Mouse (Mus musculus): ENCODE data around the gene Shroom3. TPM values are rescaled to one million over a fixed set of nuclear protein-coding genes. Genes with fewer than 3 reads are reported as not detected.
"Not testable (repeated sequence)": the region's sequence is repeated elsewhere in the genome, so short reads cannot be mapped to it uniquely, and the experiment has no call there.

Gene Shroom3
- polyA plus RNA-seq, 1 experiment from 2014 or later = 2.3 TPM

GRCm38 (mm10) chr5:92915421-92915820, 232.2 kb downstream of the Shroom3 start:
- Histone ChIP-seq H3K36me3 (replicated peaks; ENCODE audit: control insufficient read depth, insufficient read depth) (no peaks in the 10 kb centered on the region), H3K4me2 (replicated peaks) (no peak overlapping the region), H3K27ac (no peak overlapping the region), H3K9ac (no peak overlapping the region), H3K4me3 (replicated peaks; ENCODE audit: low read length) (no peak overlapping the region), H3K27me3 (ENCODE audit: control insufficient read depth, insufficient read depth, low read length) (no peaks in the 10 kb centered on the region), H3K9me3 (ENCODE audit: control insufficient read depth, low read length) (no peaks in the 10 kb centered on the region), H3K4me1 (replicated peaks; ENCODE audit: control insufficient read depth, insufficient read depth, low read length) (peaks cover 19% of the 10 kb centered on the region; the same call in 1 of the 2 replicates)
- 31% methylated on average over 10 of the region's 10 CpGs for WGBS
- ATAC-seq (ENCODE audit: low FRiP score) (no peak), DNase-seq (ENCODE audit: low spot score) (no peak)

GRCm38 (mm10) chr5:92917755-92918154, 234.5 kb downstream of the Shroom3 start:
- Histone ChIP-seq H3K36me3 (replicated peaks; ENCODE audit: control insufficient read depth, insufficient read depth) (no peaks in the 10 kb centered on the region), H3K4me1 (replicated peaks; ENCODE audit: control insufficient read depth, insufficient read depth, low read length) (peaks cover 19% of the 10 kb centered on the region; the same call in 1 of the 2 replicates), H3K27ac (no peak overlapping the region), H3K27me3 (ENCODE audit: control insufficient read depth, insufficient read depth, low read length) (no peaks in the 10 kb centered on the region), H3K9ac (no peak overlapping the region), H3K4me3 (replicated peaks; ENCODE audit: low read length) (no peak overlapping the region), H3K9me3 (ENCODE audit: control insufficient read depth, low read length) (no peaks in the 10 kb centered on the region), H3K4me2 (replicated peaks) (no peak overlapping the region)
- ATAC-seq (ENCODE audit: low FRiP score) = no peak
- 87% methylated on average over 6 of the region's 6 CpGs for WGBS
- DNase-seq (ENCODE audit: low spot score) = no peak

GRCm38 (mm10) chr5:92918170-92918569, 234.9 kb downstream of the Shroom3 start:
- Histone ChIP-seq H3K4me1 (replicated peaks; ENCODE audit: control insufficient read depth, insufficient read depth, low read length) (peaks cover 19% of the 10 kb centered on the region; the same call in 1 of the 2 replicates), H3K4me2 (replicated peaks) (no peak overlapping the region), H3K27ac (no peak overlapping the region), H3K9ac (no peak overlapping the region), H3K27me3 (ENCODE audit: control insufficient read depth, insufficient read depth, low read length) (no peaks in the 10 kb centered on the region), H3K9me3 (ENCODE audit: control insufficient read depth, low read length) (no peaks in the 10 kb centered on the region), H3K4me3 (replicated peaks; ENCODE audit: low read length) (no peak overlapping the region), H3K36me3 (replicated peaks; ENCODE audit: control insufficient read depth, insufficient read depth) (no peaks in the 10 kb centered on the region)
- no peak for ATAC-seq (ENCODE audit: low FRiP score)
- DNase-seq (ENCODE audit: low spot score) = no peak
- WGBS = 55% methylated on average over 10 of the region's 10 CpGs

GRCm38 (mm10) chr5:92918866-92919265, 235.6 kb downstream of the Shroom3 start:
- H3K27me3 ChIP-seq (ENCODE audit: control insufficient read depth, insufficient read depth, low read length) = no peaks in the 10 kb centered on the region
- H3K9me3 ChIP-seq (ENCODE audit: control insufficient read depth, low read length) = no peaks in the 10 kb centered on the region
- H3K36me3 ChIP-seq (replicated peaks; ENCODE audit: control insufficient read depth, insufficient read depth) = no peaks in the 10 kb centered on the region
- peaks cover 19% of the 10 kb centered on the region; the same call in 1 of the 2 replicates for H3K4me1 ChIP-seq (replicated peaks; ENCODE audit: control insufficient read depth, insufficient read depth, low read length)
- H3K27ac ChIP-seq = no peak overlapping the region
- no peak overlapping the region for H3K9ac ChIP-seq
- no peak overlapping the region for H3K4me2 ChIP-seq (replicated peaks)
- no peak for ATAC-seq (ENCODE audit: low FRiP score)
- no peak overlapping the region for H3K4me3 ChIP-seq (replicated peaks; ENCODE audit: low read length)
- whole genome bisulfite sequencing = 21% methylated on average over 9 of the region's 9 CpGs
- DNase-seq (ENCODE audit: low spot score) = no peak

- H3K27ac ChIP-seq = no peak overlapping the region
- no peak for ATAC-seq (ENCODE audit: low FRiP score)
Measured at GRCm38 (mm10) chr5:92919390-92919789, 236.2 kb downstream of the Shroom3 start.

GRCm38 (mm10) chr5:92920984-92921383, 237.7 kb downstream of the Shroom3 start:
- ATAC-seq (ENCODE audit: low FRiP score) (no peak), DNase-seq (ENCODE audit: low spot score) (no peak)
- no peaks in the 10 kb centered on the region for H3K9me3 ChIP-seq (ENCODE audit: control insufficient read depth, low read length)
- H3K27me3 ChIP-seq (ENCODE audit: control insufficient read depth, insufficient read depth, low read length) = no peaks in the 10 kb centered on the region
- H3K4me3 ChIP-seq (replicated peaks; ENCODE audit: low read length) = no peak overlapping the region
- peaks cover 21% of the 10 kb centered on the region for H3K4me1 ChIP-seq (replicated peaks; ENCODE audit: control insufficient read depth, insufficient read depth, low read length)
- H3K36me3 ChIP-seq (replicated peaks; ENCODE audit: control insufficient read depth, insufficient read depth) = no peaks in the 10 kb centered on the region
- 94% methylated on average over 8 of the region's 8 CpGs for WGBS
- no peak overlapping the region for H3K4me2 ChIP-seq (replicated peaks)
- H3K27ac ChIP-seq = no peak overlapping the region
- H3K9ac ChIP-seq = no peak overlapping the region

More at GRCm38 (mm10) chr5:92919390-92919789, 236.2 kb downstream of the Shroom3 start:
- H3K9me3 ChIP-seq (ENCODE audit: control insufficient read depth, low read length) = no peaks in the 10 kb centered on the region
- peaks cover 19% of the 10 kb centered on the region; the same call in 1 of the 2 replicates for H3K4me1 ChIP-seq (replicated peaks; ENCODE audit: control insufficient read depth, insufficient read depth, low read length)
- H3K4me3 ChIP-seq (replicated peaks; ENCODE audit: low read length) = no peak overlapping the region
- no peak overlapping the region for H3K9ac ChIP-seq
- H3K4me2 ChIP-seq (replicated peaks) = no peak overlapping the region
- H3K27me3 ChIP-seq (ENCODE audit: control insufficient read depth, insufficient read depth, low read length) = no peaks in the 10 kb centered on the region
- 57% methylated on average over 14 of the region's 14 CpGs for WGBS
- no peaks in the 10 kb centered on the region for H3K36me3 ChIP-seq (replicated peaks; ENCODE audit: control insufficient read depth, insufficient read depth)
- no peak for DNase-seq (ENCODE audit: low spot score)

- ATAC-seq (ENCODE audit: low FRiP score) (no peak), DNase-seq (ENCODE audit: low spot score) (no peak)
- 85% methylated on average over 8 of the region's 8 CpGs for WGBS
- H3K27me3 ChIP-seq (ENCODE audit: control insufficient read depth, insufficient read depth, low read length) = no peaks in the 10 kb centered on the region
- no peaks in the 10 kb centered on the region for H3K36me3 ChIP-seq (replicated peaks; ENCODE audit: control insufficient read depth, insufficient read depth)
- no peak overlapping the region for H3K4me3 ChIP-seq (replicated peaks; ENCODE audit: low read length)
- no peak overlapping the region for H3K27ac ChIP-seq
- H3K9me3 ChIP-seq (ENCODE audit: control insufficient read depth, low read length) = no peaks in the 10 kb centered on the region
- H3K9ac ChIP-seq = no peak overlapping the region
- no peak overlapping the region for H3K4me2 ChIP-seq (replicated peaks)
- H3K4me1 ChIP-seq (replicated peaks; ENCODE audit: control insufficient read depth, insufficient read depth, low read length) = peaks cover 16% of the 10 kb centered on the region
Measured at GRCm38 (mm10) chr5:92921728-92922127, 238.5 kb downstream of the Shroom3 start.

- H3K27ac ChIP-seq; DNase-seq (ENCODE audit: low spot score); H3K9me3 ChIP-seq (ENCODE audit: control insufficient read depth, low read length); H3K4me2 ChIP-seq (replicated peaks); H3K36me3 ChIP-seq (replicated peaks; ENCODE audit: control insufficient read depth, insufficient read depth); H3K4me3 ChIP-seq (replicated peaks; ENCODE audit: low read length); ATAC-seq (ENCODE audit: low FRiP score); H3K27me3 ChIP-seq (ENCODE audit: control insufficient read depth, insufficient read depth, low read length); H3K9ac ChIP-seq: not testable (repeated sequence)
- WGBS = 95% methylated on average over 5 of the region's 5 CpGs
- peaks cover 16% of the 10 kb centered on the region for H3K4me1 ChIP-seq (replicated peaks; ENCODE audit: control insufficient read depth, insufficient read depth, low read length)
Measured at GRCm38 (mm10) chr5:92922981-92923380, 239.7 kb downstream of the Shroom3 start.

GRCm38 (mm10) chr5:92924851-92925477, 241.7 kb downstream of the Shroom3 start:
- no peaks in the 10 kb centered on the region for H3K36me3 ChIP-seq (replicated peaks; ENCODE audit: control insufficient read depth, insufficient read depth)
- H3K27me3 ChIP-seq (ENCODE audit: control insufficient read depth, insufficient read depth, low read length) = no peaks in the 10 kb centered on the region
- 9% methylated on average over 17 of the region's 17 CpGs for WGBS
- peaks cover 6% of the 10 kb centered on the region for H3K4me1 ChIP-seq (replicated peaks; ENCODE audit: control insufficient read depth, insufficient read depth, low read length)
- no peak for ATAC-seq (ENCODE audit: low FRiP score)
- H3K9me3 ChIP-seq (ENCODE audit: control insufficient read depth, low read length) = no peaks in the 10 kb centered on the region
- H3K9ac ChIP-seq = peak overlapping the region; percentile 36; the same call in 1 of the 2 replicates
- H3K4me3 ChIP-seq (replicated peaks; ENCODE audit: low read length) = peak overlapping the region; percentile 11; the same call in 1 of the 2 replicates
- H3K4me2 ChIP-seq (replicated peaks) = peak overlapping the region; percentile 42
- no peak overlapping the region for H3K27ac ChIP-seq
- DNase-seq (ENCODE audit: low spot score) = peak; percentile 35

All from hindbrain, embryonic 14.5 days (tissue).